Mouse (Mus musculus): ENCODE results near the gene Myo3a. TPM values are rescaled to one million over a fixed set of nuclear protein-coding genes. Genes with fewer than 3 reads are reported as not detected.

The Myo3a gene
- total RNA-seq, 2 experiments from 2014 or later = not detected

DNA sequence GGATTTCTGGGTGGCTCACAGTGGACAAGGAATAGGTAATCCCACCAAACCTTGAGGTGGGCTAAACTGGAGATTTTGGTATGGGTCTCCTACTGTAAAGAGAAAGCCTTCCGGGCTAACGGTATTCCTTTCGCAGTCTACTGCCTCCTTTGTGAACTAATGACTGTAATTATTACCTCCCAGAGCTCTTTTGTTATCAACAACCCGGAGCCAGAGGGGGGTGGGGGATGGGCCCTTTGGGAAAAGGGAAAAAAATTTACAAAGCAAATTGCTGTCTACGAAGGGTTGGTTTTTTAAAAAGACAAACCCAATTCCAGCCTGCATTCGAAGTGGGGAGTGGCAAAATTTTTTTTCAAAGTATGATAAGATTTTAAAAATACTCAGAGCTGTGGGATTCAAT lies 392.7 kb downstream of the Myo3a start:
- intact Hi-C loops (cut with DNase I) = no loop called here
- no peak for DNase-seq

GRCm38 (mm10) chr2:22620534-22620933 lies 393.2 kb downstream of the Myo3a start:
- no peak for DNase-seq
- intact Hi-C loops (cut with DNase I) = no loop called here

GRCm38 (mm10) chr2:22620978-22621827 lies 393.9 kb downstream of the Myo3a start:
- intact Hi-C loops (cut with DNase I) = no loop called here

GRCm38 (mm10) chr2:22621828-22622731 lies 394.8 kb downstream of the Myo3a start, which contains the start of gene Gad2:
Gene Gad2 (plus strand): TSS chr2:22622205.
- no peak for DNase-seq
- intact Hi-C loops (cut with DNase I) = no loop called here

More at GRCm38 (mm10) chr2:22620978-22621827, 393.9 kb downstream of the Myo3a start:
- DNase-seq = no peak

DNA sequence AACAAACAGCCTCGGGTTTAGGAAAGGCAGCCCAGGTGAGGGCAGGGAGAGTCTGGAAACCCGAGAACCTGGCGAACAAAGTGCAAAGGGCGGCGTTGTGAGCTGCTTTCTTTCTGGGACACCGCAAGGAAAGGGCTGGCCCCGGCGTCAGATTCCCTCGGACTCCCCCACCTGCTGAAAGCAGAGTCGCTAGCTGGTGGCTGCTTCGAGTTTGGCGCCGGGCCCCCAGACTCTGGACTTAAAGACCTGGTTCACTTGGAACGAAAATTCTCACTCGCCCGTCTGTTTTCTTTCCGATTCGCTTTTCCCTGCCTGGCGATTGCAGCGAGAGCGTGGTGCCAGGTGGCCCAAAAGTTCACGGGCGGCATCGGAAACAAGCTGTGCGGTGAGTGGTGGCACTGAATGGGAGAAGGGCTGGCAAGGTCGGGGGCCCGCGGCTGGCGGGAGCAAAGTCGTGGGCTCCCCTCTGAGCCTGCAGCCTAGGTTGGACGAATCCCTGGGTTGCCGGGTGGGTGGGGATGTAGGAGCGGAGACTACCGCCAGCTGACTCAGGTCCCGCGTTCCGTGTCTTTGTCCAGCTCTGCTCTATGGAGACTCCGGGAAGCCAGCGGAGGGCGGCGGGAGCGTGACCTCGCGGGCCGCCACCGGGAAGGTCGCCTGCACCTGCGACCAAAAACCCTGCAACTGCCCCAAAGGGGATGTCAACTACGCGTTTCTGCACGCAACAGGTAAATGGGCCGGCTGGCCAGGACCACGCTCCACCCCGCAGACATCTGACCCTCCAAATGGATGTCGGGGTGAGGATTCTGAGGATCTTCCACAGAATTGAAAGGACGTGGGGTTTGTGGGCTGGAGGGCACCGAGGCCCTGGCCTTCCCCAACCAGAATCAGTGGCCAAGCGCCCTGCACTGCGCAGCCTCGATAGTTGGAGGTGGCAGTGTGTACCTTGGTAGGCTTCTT lies 396.1 kb downstream of the Myo3a start:
- DNase-seq = no peak
- intact Hi-C loops (cut with DNase I) = no loop called here

DNA sequence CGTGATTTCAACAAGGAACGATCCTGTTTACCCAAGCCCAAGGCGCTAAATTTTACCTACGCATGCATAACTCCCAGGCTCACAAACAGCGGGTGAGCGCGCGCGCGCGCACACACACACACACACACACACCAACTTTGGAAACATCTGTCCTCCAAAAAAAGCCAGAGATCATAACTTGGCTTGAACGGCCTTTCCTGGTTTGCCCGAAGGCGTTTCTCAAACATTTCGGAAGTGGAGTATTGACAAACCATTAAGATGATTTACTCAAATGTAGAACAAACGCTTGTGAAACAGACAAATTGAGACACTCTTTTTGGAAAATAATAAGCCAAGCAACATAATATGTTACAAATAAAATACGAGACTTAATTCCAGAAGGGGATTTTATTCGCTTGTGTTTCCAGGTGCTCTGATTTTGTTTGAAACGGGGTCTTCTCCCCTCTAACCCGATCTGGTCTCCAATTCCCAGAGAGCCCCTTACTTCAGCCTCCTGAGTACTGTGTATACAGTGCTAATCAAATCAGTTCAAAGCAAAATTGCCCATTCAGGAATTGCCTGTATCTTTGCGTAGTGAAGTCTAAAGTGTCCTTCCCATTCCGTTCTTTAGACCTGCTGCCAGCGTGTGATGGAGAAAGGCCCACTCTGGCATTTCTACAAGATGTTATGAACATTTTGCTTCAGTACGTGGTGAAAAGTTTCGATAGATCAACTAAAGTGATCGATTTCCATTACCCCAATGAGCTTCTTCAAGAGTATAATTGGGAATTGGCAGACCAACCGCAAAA lies 397.1 kb downstream of the Myo3a start:
- intact Hi-C loops (cut with DNase I) = no loop called here
- DNase-seq = no peak

DNA sequence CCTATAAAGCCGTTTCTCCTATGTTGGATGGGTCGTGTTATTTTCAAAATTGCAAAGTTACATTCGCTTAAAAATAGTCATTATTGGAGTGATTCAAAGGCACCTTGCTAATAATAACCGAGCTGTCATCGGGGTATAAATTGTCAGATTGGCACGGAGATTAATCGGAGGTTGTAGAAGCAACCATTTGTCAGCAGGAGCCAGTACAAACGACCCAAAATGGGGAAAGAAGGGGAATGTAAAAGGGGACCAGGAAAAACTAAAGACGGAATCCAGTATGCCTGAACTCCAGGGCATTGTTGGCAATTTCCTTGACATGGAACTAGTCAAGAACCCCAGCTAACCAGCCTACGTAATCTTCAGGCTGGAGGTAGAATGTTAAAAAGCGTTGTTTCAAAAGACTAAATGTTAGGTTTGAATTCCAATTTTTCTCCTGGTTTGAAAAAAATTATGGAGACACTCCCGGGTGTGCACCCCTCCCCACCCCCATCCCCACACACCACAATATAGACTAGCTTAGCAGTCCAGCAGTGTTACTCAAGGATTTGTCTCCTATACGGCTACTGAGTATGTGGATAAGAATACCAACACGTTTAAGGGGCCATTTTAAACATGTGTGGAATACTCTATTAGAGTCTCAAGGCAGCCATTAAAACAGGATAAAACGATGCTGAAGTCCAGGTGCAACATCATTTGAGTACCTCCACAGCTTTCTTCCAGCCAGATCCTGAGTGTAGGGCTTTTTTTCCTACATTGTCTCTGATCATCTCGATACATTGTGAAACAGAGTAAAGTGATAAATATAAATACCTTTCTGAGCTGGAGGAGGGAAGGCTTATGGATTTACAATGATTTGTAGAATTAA lies 398.0 kb downstream of the Myo3a start:
- no peak for DNase-seq
- intact Hi-C loops (cut with DNase I) = no loop called here

DNA sequence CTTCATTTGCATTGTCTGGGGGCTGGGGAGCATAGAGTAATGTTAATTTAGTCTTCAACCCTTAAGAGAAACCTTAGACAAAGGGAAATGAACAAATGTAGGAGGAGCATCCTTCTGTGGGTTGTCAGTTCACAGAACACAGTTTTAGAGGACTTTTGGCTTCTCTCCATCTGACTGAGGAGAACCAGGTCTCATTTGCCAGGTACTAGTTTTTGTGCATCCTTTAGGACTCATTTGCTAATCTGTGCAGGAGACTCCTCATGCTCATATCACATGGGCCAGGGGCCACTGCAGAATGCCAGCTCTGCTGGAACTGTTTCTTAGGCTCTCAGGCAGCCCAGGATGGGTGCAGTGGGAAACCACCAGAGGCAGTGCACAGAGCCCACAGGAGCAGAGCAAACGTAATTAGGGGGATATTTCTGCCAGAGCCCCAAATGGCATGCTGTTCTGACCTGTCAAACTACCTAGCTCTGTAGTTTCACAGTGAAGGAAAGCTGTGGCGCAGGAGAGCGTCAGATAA lies 399.9 kb downstream of the Myo3a start:
- DNase-seq = no peak
- intact Hi-C loops (cut with DNase I) = no loop called here

GRCm38 (mm10) chr2:22627819-22628432 lies 400.6 kb downstream of the Myo3a start:
- no peak for DNase-seq
- intact Hi-C loops (cut with DNase I) = no loop called here

DNA sequence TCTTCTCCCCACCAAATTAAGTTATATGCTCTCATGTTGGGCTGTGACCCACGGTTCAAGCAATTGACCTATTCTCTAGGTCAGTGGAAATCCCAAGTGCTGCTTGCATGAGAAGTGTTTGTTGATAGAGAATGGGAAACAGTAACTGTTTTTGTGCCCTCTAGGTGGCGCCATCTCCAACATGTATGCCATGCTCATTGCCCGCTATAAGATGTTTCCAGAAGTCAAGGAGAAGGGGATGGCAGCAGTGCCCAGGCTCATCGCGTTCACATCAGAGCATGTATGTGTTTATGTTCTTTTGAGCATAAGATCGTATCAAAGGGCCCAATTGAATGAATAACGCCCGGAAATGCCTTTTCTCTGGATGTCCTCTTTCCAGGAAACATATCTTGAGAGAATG lies 407.5 kb downstream of the Myo3a start:
- no peak for DNase-seq
- intact Hi-C loops (cut with DNase I) = loop anchor here (5.0 kb wide), 1 partner anchor 88 kb away; no protein-coding TSS in a partner anchor

DNA sequence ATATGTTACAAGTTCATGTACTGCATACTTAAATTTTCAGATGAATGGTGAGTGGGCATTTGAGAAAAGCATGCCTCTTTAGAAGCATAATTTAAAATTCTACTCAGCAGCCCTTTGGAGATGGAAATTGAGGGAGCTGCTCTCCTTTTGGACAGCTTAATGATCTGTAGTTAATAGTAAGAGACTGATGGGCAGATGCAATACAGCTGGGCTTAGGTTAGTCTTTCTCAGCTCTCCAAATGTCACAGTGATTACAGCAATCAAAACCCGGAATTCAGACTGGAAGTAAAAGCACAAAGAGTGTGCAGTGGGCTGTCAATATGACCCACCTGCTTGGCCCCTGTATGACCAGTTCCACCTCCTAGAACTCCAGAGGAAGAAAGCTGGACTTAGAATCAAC lies 418.8 kb downstream of the Myo3a start:
- intact Hi-C loops (cut with DNase I) = no loop called here
- no peak for DNase-seq

GRCm38 (mm10) chr2:22648394-22648793 lies 421.1 kb downstream of the Myo3a start:
- DNase-seq = no peak
- intact Hi-C loops (cut with DNase I) = no loop called here

- intact Hi-C loops (cut with DNase I) = no loop called here
- DNase-seq = no peak
These were observed 424.5 kb downstream of the Myo3a start for GRCm38 (mm10) chr2:22651826-22652225.

DNA sequence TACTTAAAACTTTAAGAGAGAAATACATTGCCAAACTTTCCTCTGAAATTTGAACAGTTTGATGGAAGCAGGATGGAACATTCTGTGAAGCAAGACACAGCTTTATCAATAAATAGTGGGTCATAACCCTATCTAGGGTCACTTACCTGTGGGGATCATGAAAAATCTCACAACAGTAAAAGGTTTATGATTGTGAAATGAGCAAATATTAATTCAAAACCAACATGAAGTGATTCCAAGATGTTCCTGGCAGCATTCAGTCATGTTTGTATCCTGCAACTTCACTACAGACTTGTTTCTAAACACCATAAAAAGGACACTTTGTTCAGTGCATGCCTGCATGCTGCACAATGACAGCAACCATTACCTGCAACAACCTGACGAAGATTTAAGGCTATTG lies 436.4 kb downstream of the Myo3a start:
- intact Hi-C loops (cut with DNase I) = no loop called here
- DNase-seq = no peak
